Mouse (Mus musculus) lung, embryonic 14.5 days (tissue): ENCODE measurements around the gene Picalm. TPM values are rescaled to one million over a fixed set of nuclear protein-coding genes. Genes with fewer than 3 reads are reported as not detected.
A peak's percentile ranks its signal among the peaks of the same experiment; 100 is the strongest.

Experiments
- ATAC-seq: fragments of 200-750 bp; cut with Nextera tagmentation; 2 replicates; pipeline ENCODE4 v1.8.0; 2017; ENCODE audit warnings: mild to moderate bottlenecking, moderate TSS enrichment, moderate library complexity; ENCODE audit not compliant: insufficient read depth
- DNase-seq: peaks from one replicate; pipeline ENCODE4 v3.0.0-alpha.2; 2015
- H3K27ac ChIP-seq: fragments of 300-500 bp; sonication (generic); 2 replicates; pipeline ENCODE4 v1.5.1; 2014; ENCODE audit warnings: low read depth, mild to moderate bottlenecking, moderate library complexity
- H3K27me3 ChIP-seq: fragments of 300-500 bp; sonication (generic); 2 replicates; pipeline ENCODE4 v1.6.1; 2014; ENCODE audit warnings: low read length, control low read depth; ENCODE audit not compliant: insufficient read depth
- H3K36me3 ChIP-seq: fragments of 300-500 bp; sonication (generic); 2 replicates; pipeline ENCODE4 v1.6.1; 2014; ENCODE audit warnings: control low read depth; ENCODE audit not compliant: insufficient read depth
- H3K4me1 ChIP-seq: fragments of 300-500 bp; sonication (generic); 2 replicates; pipeline ENCODE4 v1.6.1; 2014; ENCODE audit warnings: antibody characterized with exemption, control low read depth; ENCODE audit not compliant: insufficient read depth
- H3K4me2 ChIP-seq: fragments of 300-500 bp; sonication (generic); 2 replicates; pipeline ENCODE4 v1.6.1; 2014; ENCODE audit warnings: mild to moderate bottlenecking
- H3K4me3 ChIP-seq: fragments of 300-500 bp; sonication (generic); 2 replicates; pipeline ENCODE4 v1.5.1; 2014; ENCODE audit warnings: low read depth, low read length
- H3K9ac ChIP-seq: fragments of 300-500 bp; sonication (generic); 2 replicates; pipeline ENCODE4 v1.6.1; 2014
- H3K9me3 ChIP-seq: fragments of 300-500 bp; sonication (generic); 2 replicates; pipeline ENCODE4 v1.6.1; 2016; ENCODE audit warnings: low read depth, low read length, control low read depth
- CTCF ChIP-seq: IDR thresholded peaks from 2 replicates; pipeline ENCODE4 v1.5.1; 2016; ENCODE audit warnings: antibody characterized with exemption, low read depth
- WGBS: fragments of 180-500 bp; shearing (Covaris S2); extraction: QIAGEN DNeasy Blood & Tissue Kit; methylation state at CpG from one replicate; pipeline ENCODE4 v1.1.7; 2014; 5-methylcytosine and 5-hydroxymethylcytosine counted together
- polyA plus RNA-seq: library from polyadenylated mRNA; unstranded; fragments of >200 nt; fragmentation: Nextera tagmentation; extraction: Ambion mirVana; gene quantifications from 2 replicates; pipeline ENCODE4 v1.2.1, GENCODE M21; 2014

Picalm gene
- polyA plus RNA-seq, 1 experiment from 2014 or later, result 53.6 TPM

- ATAC-seq (no peak), DNase-seq (no peak)
- Histone ChIP-seq H3K4me2 (no peak overlapping the region), H3K27ac (no peak overlapping the region), H3K9ac (no peak overlapping the region), H3K4me3 (no peak overlapping the region), H3K36me3 (no peaks in the 10 kb centered on the region), H3K27me3 (no peaks in the 10 kb centered on the region), H3K4me1 (0 out of 2 replicates have a peak, but pooled peaks cover 3% of the 10 kb centered on the region), H3K9me3 (no peaks in the 10 kb centered on the region)
- WGBS, result 59% methylated on average over 9 of the region's 9 CpGs
- TF ChIP-seq CTCF, result no peak
Measured at GRCm38 (mm10) chr7:90231431-90231830, 101.4 kb downstream of the Picalm start.

- no peak overlapping the region for H3K9ac ChIP-seq
- H3K4me2 ChIP-seq, result no peak overlapping the region
- 66% methylated on average over 4 of the region's 4 CpGs for WGBS
- H3K27me3 ChIP-seq, result no peaks in the 10 kb centered on the region
- H3K4me3 ChIP-seq, result no peak overlapping the region
- 0 out of 2 replicates have a peak, but pooled peaks cover 3% of the 10 kb centered on the region for H3K4me1 ChIP-seq
- H3K36me3 ChIP-seq, result no peaks in the 10 kb centered on the region
- DNase-seq (no peak), ATAC-seq (no peak)
- no peak for TF ChIP-seq CTCF
- no peak overlapping the region for H3K27ac ChIP-seq
- no peaks in the 10 kb centered on the region for H3K9me3 ChIP-seq
Measured at GRCm38 (mm10) chr7:90233921-90234320, 103.9 kb downstream of the Picalm start.

GRCm38 (mm10) chr7:90236289-90236905 is 106.4 kb downstream of the Picalm start:
- DNase-seq (no peak), ATAC-seq (no peak)
- H3K27ac ChIP-seq, result no peak overlapping the region
- H3K4me1 ChIP-seq, result 0 out of 2 replicates have a peak, but pooled peaks cover 3% of the 10 kb centered on the region
- H3K4me2 ChIP-seq, result no peak overlapping the region
- WGBS, result 55% methylated on average over 4 of the region's 4 CpGs
- no peaks in the 10 kb centered on the region for H3K27me3 ChIP-seq
- no peak for TF ChIP-seq CTCF
- H3K36me3 ChIP-seq, result no peaks in the 10 kb centered on the region
- H3K4me3 ChIP-seq, result no peak overlapping the region
- no peak overlapping the region for H3K9ac ChIP-seq
- H3K9me3 ChIP-seq, result no peaks in the 10 kb centered on the region

GRCm38 (mm10) chr7:90243151-90243550 is 113.1 kb downstream of the Picalm start:
- Histone ChIP-seq H3K4me2 (no peak overlapping the region), H3K36me3 (no peaks in the 10 kb centered on the region), H3K9ac (no peak overlapping the region), H3K4me3 (no peak overlapping the region), H3K9me3 (no peaks in the 10 kb centered on the region), H3K4me1 (no peaks in the 10 kb centered on the region), H3K27ac (no peak overlapping the region), H3K27me3 (no peaks in the 10 kb centered on the region)
- DNase-seq (no peak), ATAC-seq (no peak)
- WGBS, result 71% methylated on average over 6 of the region's 6 CpGs
- no peak for TF ChIP-seq CTCF

GRCm38 (mm10) chr7:90243643-90244042 is 113.6 kb downstream of the Picalm start:
- H3K4me3 ChIP-seq, result no peak overlapping the region

GRCm38 (mm10) chr7:90252946-90253345 is 122.9 kb downstream of the Picalm start:
- Histone ChIP-seq H3K27me3 (no peaks in the 10 kb centered on the region), H3K4me3 (no peak overlapping the region), H3K4me2 (no peak overlapping the region), H3K27ac (no peak overlapping the region), H3K36me3 (no peaks in the 10 kb centered on the region), H3K4me1 (no peaks in the 10 kb centered on the region), H3K9ac (no peak overlapping the region), H3K9me3 (no peaks in the 10 kb centered on the region)
- peak; percentile 54 for TF ChIP-seq CTCF
- WGBS, result 64% methylated on average over 5 of the region's 5 CpGs
- DNase-seq (peak; percentile 50), ATAC-seq (no peak)

More at GRCm38 (mm10) chr7:90243643-90244042, 113.6 kb downstream of the Picalm start:
- Histone ChIP-seq H3K9me3 (no peaks in the 10 kb centered on the region), H3K9ac (no peak overlapping the region), H3K36me3 (no peaks in the 10 kb centered on the region), H3K27ac (no peak overlapping the region), H3K4me2 (no peak overlapping the region), H3K27me3 (no peaks in the 10 kb centered on the region), H3K4me1 (no peaks in the 10 kb centered on the region)
- no peak for TF ChIP-seq CTCF
- no peak for ATAC-seq
- 68% methylated on average over 5 of the region's 5 CpGs for WGBS
- DNase-seq, result no peak

GRCm38 (mm10) chr7:90258701-90259100 is 128.7 kb downstream of the Picalm start:
- TF ChIP-seq CTCF, result no peak
- H3K9me3 ChIP-seq, result no peaks in the 10 kb centered on the region
- DNase-seq (peak; percentile 33), ATAC-seq (no peak)
- H3K4me1 ChIP-seq, result no peaks in the 10 kb centered on the region
- 56% methylated on average over 2 of the region's 2 CpGs for WGBS
- no peaks in the 10 kb centered on the region for H3K27me3 ChIP-seq
- H3K4me3 ChIP-seq, result no peak overlapping the region
- no peak overlapping the region for H3K4me2 ChIP-seq
- H3K27ac ChIP-seq, result no peak overlapping the region
- H3K36me3 ChIP-seq, result no peaks in the 10 kb centered on the region
- H3K9ac ChIP-seq, result no peak overlapping the region
